Mouse (Mus musculus) CH12.LX (cell line): ENCODE data around the gene Mrm1.

Experiments
- CHD1 ChIP-seq: IDR thresholded peaks from 2 replicates; pipeline ENCODE4 v1.6.1; 2012; ENCODE audit warnings: low read depth, low read length, improper control_type of control experiment, inconsistent platforms
- CTCF ChIP-seq, 2 experiments: IDR thresholded peaks in 1 of 2; conservative IDR thresholded peaks in 1 of 2; 2 replicates each; pipeline ENCODE4 v1.5.1; 2011 to 2012; ENCODE audit warnings: low read depth in 2 of 2, low read length in 2 of 2, improper control_type of control experiment in 1 of 2, inconsistent platforms in 1 of 2, mild to moderate bottlenecking in 1 of 2, moderate library complexity in 1 of 2
- POLR2A ChIP-seq: IDR thresholded peaks from 2 replicates; pipeline ENCODE4 v1.6.1; 2011; ENCODE audit warnings: low read depth, mild to moderate bottlenecking, improper control_type of control experiment, low read length
- TBP ChIP-seq: conservative IDR thresholded peaks from 2 replicates; pipeline ENCODE4 v1.6.1; 2011; ENCODE audit warnings: low read depth, low read length, improper control_type of control experiment
- ZC3H11A ChIP-seq: IDR thresholded peaks from 2 replicates; pipeline ENCODE4 v1.6.1; 2012; ENCODE audit warnings: low read depth, mild to moderate bottlenecking, inconsistent platforms, low read length, improper control_type of control experiment

DNA sequence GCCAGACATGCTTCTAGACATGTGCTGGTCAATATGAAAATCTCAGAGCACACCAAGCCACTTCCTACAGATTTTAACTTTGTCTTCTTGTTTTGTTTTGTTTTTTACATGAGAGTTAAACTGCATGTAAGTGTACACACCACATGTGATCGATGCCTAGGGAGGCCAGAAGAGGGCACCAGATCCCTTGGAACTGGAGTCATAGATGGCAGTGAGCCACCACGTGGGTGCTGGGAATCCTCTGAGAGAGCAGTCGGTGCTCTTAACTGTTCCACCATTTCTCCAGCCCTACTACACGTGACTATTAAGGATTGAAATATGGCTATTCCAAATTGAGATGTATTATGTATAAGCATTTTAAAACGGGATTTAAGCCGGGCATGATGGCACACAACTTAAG is 2.0 kb downstream of the Mrm1 start:
- TF ChIP-seq CTCF (conservative IDR thresholded peaks at IDR 0.05 in 1 of 2, IDR thresholded peaks at IDR 0.05 in 1 of 2; ENCODE audit: low read depth in 2 of 2, low read length in 2 of 2) (peak in 1 of 2 experiments; percentile 41; a peak in 2 of 4 replicates), CHD1 (no peak), TBP (no peak), ZC3H11A (no peak), POLR2A (no peak)
